Mouse (Mus musculus): ENCODE results near the gene Rheb. TPM values are rescaled to one million over a fixed set of nuclear protein-coding genes. Genes with fewer than 3 reads are reported as not detected.
"Not testable (repeated sequence)": the region's sequence is repeated elsewhere in the genome, so short reads cannot be mapped to it uniquely, and the experiment has no call there.

Rheb gene
- polyA plus RNA-seq, 1 experiment: 17.3 TPM

- no peaks in the 10 kb centered on the region for H3K27me3 ChIP-seq (ENCODE audit: control insufficient read depth, insufficient read depth, low read length)
- H3K4me3 ChIP-seq (ENCODE audit: low read depth, low read length): no peak overlapping the region
- 34% methylated on average over 4 of the region's 4 CpGs for WGBS
- no peaks in the 10 kb centered on the region for H3K36me3 ChIP-seq (ENCODE audit: control insufficient read depth, insufficient read depth, low read length)
- peaks cover 32% of the 10 kb centered on the region for H3K4me1 ChIP-seq (ENCODE audit: control insufficient read depth, insufficient read depth, insufficient read length, low read length)
- no peak for TF ChIP-seq POLR2A (IDR thresholded peaks at IDR 0.05; ENCODE audit: low read depth, low read length)
- TF ChIP-seq CTCF (IDR thresholded peaks at IDR 0.05; ENCODE audit: extremely low read depth, insufficient read length, insufficient replicate concordance, low read depth, low read length): no peak
- peak overlapping the region; percentile 19; the same call in 1 of the 2 replicates for H3K27ac ChIP-seq (ENCODE audit: insufficient read depth, low read depth, low read length)
Observed at GRCm38 (mm10) chr5:24825365-24826055, 16.9 kb downstream of the Rheb start.

GRCm38 (mm10) chr5:24823864-24824405 lies 18.5 kb downstream of the Rheb start:
- H3K36me3 ChIP-seq (ENCODE audit: control insufficient read depth, insufficient read depth, low read length): no peaks in the 10 kb centered on the region
- no peaks in the 10 kb centered on the region for H3K27me3 ChIP-seq (ENCODE audit: control insufficient read depth, insufficient read depth, low read length)
- peaks cover 35% of the 10 kb centered on the region for H3K4me1 ChIP-seq (ENCODE audit: control insufficient read depth, insufficient read depth, insufficient read length, low read length)
- TF ChIP-seq POLR2A (IDR thresholded peaks at IDR 0.05; ENCODE audit: low read depth, low read length) (no peak), CTCF (IDR thresholded peaks at IDR 0.05; ENCODE audit: extremely low read depth, insufficient read length, insufficient replicate concordance, low read depth, low read length) (no peak)
- H3K27ac ChIP-seq (ENCODE audit: insufficient read depth, low read depth, low read length): no peak overlapping the region
- H3K4me3 ChIP-seq (ENCODE audit: low read depth, low read length): no peak overlapping the region
- 86% methylated on average over 6 of the region's 6 CpGs for WGBS

- 70% methylated on average over 3 of the region's 3 CpGs for WGBS
- Histone ChIP-seq H3K36me3 (ENCODE audit: control insufficient read depth, insufficient read depth, low read length) (peaks cover 2% of the 10 kb centered on the region), H3K27me3 (ENCODE audit: control insufficient read depth, insufficient read depth, low read length) (no peaks in the 10 kb centered on the region), H3K4me3 (ENCODE audit: low read depth, low read length) (no peak overlapping the region), H3K4me1 (ENCODE audit: control insufficient read depth, insufficient read depth, insufficient read length, low read length) (peaks cover 26% of the 10 kb centered on the region), H3K27ac (ENCODE audit: insufficient read depth, low read depth, low read length) (no peak overlapping the region)
- TF ChIP-seq POLR2A (IDR thresholded peaks at IDR 0.05; ENCODE audit: low read depth, low read length) (no peak), CTCF (IDR thresholded peaks at IDR 0.05; ENCODE audit: extremely low read depth, insufficient read length, insufficient replicate concordance, low read depth, low read length) (no peak)
Observed at GRCm38 (mm10) chr5:24822781-24823180, 19.6 kb downstream of the Rheb start.

- H3K27me3 ChIP-seq (ENCODE audit: control insufficient read depth, insufficient read depth, low read length); H3K27ac ChIP-seq (ENCODE audit: insufficient read depth, low read depth, low read length); H3K36me3 ChIP-seq (ENCODE audit: control insufficient read depth, insufficient read depth, low read length); H3K4me3 ChIP-seq (ENCODE audit: low read depth, low read length): not testable (repeated sequence)
- WGBS: 76% methylated on average over 3 of the region's 3 CpGs
- peaks cover 22% of the 10 kb centered on the region for H3K4me1 ChIP-seq (ENCODE audit: control insufficient read depth, insufficient read depth, insufficient read length, low read length)
Observed at GRCm38 (mm10) chr5:24822231-24822630, 20.2 kb downstream of the Rheb start.

- H3K27ac ChIP-seq (ENCODE audit: insufficient read depth, low read depth, low read length): peak overlapping the region; percentile 41; the same call in 1 of the 2 replicates
- WGBS: 35% methylated on average over 3 of the region's 3 CpGs
Observed at GRCm38 (mm10) chr5:24821403-24821841, 21.0 kb downstream of the Rheb start.

GRCm38 (mm10) chr5:24820627-24821026 lies 21.8 kb downstream of the Rheb start:
- Histone ChIP-seq H3K27ac (ENCODE audit: insufficient read depth, low read depth, low read length) (no peak overlapping the region), H3K4me3 (ENCODE audit: low read depth, low read length) (no peak overlapping the region), H3K4me1 (ENCODE audit: control insufficient read depth, insufficient read depth, insufficient read length, low read length) (peaks cover 14% of the 10 kb centered on the region), H3K27me3 (ENCODE audit: control insufficient read depth, insufficient read depth, low read length) (no peaks in the 10 kb centered on the region), H3K36me3 (ENCODE audit: control insufficient read depth, insufficient read depth, low read length) (peaks cover 15% of the 10 kb centered on the region)
- TF ChIP-seq CTCF (IDR thresholded peaks at IDR 0.05; ENCODE audit: extremely low read depth, insufficient read length, insufficient replicate concordance, low read depth, low read length) (no peak), POLR2A (IDR thresholded peaks at IDR 0.05; ENCODE audit: low read depth, low read length) (no peak)
- WGBS: 77% methylated on average over 5 of the region's 5 CpGs

More at GRCm38 (mm10) chr5:24821403-24821841, 21.0 kb downstream of the Rheb start:
- no peaks in the 10 kb centered on the region for H3K27me3 ChIP-seq (ENCODE audit: control insufficient read depth, insufficient read depth, low read length)
- TF ChIP-seq POLR2A (IDR thresholded peaks at IDR 0.05; ENCODE audit: low read depth, low read length) (0 out of 2 replicates have a peak, but pooled peaks have one; percentile 18), CTCF (IDR thresholded peaks at IDR 0.05; ENCODE audit: extremely low read depth, insufficient read length, insufficient replicate concordance, low read depth, low read length) (no peak)
- H3K4me3 ChIP-seq (ENCODE audit: low read depth, low read length): no peak overlapping the region
- peaks cover 19% of the 10 kb centered on the region for H3K4me1 ChIP-seq (ENCODE audit: control insufficient read depth, insufficient read depth, insufficient read length, low read length)
- peaks cover 12% of the 10 kb centered on the region for H3K36me3 ChIP-seq (ENCODE audit: control insufficient read depth, insufficient read depth, low read length)

GRCm38 (mm10) chr5:24817191-24817590 lies 25.2 kb downstream of the Rheb start:
- no peak for TF ChIP-seq CTCF (IDR thresholded peaks at IDR 0.05; ENCODE audit: extremely low read depth, insufficient read length, insufficient replicate concordance, low read depth, low read length)
- TF ChIP-seq POLR2A (IDR thresholded peaks at IDR 0.05; ENCODE audit: low read depth, low read length): no peak
- no peak overlapping the region for H3K27ac ChIP-seq (ENCODE audit: insufficient read depth, low read depth, low read length)
- WGBS: 70% methylated on average over 4 of the region's 4 CpGs
- no peaks in the 10 kb centered on the region for H3K27me3 ChIP-seq (ENCODE audit: control insufficient read depth, insufficient read depth, low read length)
- H3K36me3 ChIP-seq (ENCODE audit: control insufficient read depth, insufficient read depth, low read length): peaks cover 32% of the 10 kb centered on the region
- peaks cover 9% of the 10 kb centered on the region for H3K4me1 ChIP-seq (ENCODE audit: control insufficient read depth, insufficient read depth, insufficient read length, low read length)
- no peak overlapping the region for H3K4me3 ChIP-seq (ENCODE audit: low read depth, low read length)
